Mouse (Mus musculus) gonadal fat pad, adult 2 months (tissue): ENCODE data around the gene Wbp2nl. TPM values are rescaled to one million over a fixed set of nuclear protein-coding genes. Genes with fewer than 3 reads are reported as not detected.

Source experiments
- DNase-seq: peaks from one replicate; pipeline ENCODE4 v3.0.0-alpha.2; 2012; ENCODE audit warnings: low read depth
- polyA plus RNA-seq: library from polyadenylated mRNA; depleted of rRNA; stranded (reverse); fragments of >200 nt; gene quantifications from 2 replicates; pipeline ENCODE4 v1.2.3, GENCODE M21; 2012

Gene Wbp2nl
- polyA plus RNA-seq, 1 experiment: 0.73 TPM

DNA sequence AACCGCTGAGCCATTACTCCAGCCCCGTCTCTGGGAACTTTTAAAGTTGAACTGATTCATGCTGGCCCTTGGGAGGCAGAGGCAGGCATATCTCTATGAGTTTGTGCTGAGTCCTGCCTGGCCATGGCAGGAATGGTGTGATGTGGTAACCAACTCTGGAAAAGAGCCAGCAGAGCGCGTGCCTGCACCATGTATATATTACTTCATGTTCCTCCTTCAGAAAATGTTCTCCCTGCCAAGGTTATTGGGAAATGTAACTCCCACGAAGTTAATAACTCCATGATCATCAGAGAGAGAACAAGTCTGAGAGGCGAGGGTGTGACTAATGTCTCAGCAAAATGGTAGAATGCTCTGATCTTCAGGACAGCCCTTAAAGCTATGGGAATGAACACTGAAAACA, 19.1 kb downstream of the Wbp2nl start:
- DNase-seq: peak; percentile 90

DNA sequence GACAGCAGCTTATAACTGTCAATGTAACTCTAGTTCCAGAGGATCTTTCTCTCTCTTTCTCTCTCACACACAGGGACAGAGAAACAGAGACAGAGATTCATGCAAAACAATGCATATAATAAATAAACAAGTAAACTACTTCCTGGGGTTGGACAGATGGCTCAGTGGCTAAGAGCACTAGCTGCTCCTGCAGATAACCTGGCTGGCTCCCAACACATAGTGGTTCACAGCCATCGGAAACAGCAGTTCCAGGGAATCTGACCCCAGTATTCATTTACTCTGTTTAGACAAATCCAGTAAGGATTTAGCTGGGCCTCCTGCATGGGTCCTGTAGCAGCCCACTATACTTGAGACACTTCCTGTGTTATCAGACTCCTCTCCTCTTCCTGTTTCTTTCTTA, 20.9 kb downstream of the Wbp2nl start:
- no peak for DNase-seq

DNA sequence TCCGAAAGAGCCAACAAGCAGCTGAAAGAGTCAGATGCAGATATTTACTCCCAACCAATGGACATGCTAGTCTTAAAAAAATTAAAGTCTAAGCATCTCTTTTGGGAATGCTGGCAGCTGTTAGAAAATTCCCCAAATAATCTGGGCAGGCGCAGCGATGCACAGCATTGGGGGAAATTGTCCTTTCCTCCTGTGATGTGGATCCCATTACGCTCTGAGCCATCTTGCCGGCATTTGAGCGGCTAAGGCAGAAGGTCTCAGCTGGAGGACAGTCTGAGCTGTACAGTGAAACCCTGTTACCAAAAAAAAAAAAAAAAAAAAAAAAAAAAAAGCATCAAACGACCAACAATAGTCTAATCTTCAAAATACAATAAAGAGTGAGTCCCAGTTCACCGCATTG, 23.4 kb downstream of the Wbp2nl start:
- no peak for DNase-seq

DNA sequence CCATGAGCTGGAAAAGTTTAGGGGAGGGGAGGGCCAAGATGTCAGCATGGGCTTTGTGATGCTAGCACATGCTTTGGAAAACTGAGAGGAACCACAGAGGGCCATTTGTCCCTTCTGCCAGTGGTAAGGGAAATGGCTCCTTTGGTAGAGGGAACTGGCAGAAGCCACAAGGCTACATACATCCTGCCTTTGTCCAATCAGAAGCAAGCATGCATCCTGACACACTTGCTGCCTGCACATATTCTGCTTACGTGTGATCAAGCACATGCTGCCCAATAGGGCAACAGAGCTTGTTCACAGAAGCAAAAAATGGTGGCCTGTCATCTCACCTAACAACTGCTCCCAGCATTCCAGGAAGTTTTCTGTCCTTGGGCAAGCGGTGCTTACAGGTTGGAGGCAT, 26.6 kb downstream of the Wbp2nl start:
- DNase-seq: no peak

DNA sequence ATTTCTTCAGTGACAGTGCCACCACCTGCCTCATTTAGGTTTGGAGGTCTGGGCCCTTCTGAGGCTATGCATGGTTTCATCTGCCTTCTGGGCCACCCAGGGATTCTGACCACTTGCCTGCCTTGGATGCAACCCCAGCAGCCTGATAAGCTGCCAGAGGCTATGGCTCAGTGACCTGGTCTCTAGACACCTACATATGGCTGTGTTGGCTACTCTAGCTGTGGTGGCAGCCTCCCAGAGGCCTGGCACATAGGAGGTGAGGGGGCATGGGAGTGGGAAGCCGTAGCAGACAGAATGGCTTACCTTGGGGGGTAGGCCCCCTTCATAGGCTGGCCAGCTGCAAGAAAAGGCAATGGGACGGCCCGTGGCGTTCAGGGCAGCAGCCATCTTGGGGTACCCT, 36.4 kb downstream of the Wbp2nl start:
- no peak for DNase-seq

DNA sequence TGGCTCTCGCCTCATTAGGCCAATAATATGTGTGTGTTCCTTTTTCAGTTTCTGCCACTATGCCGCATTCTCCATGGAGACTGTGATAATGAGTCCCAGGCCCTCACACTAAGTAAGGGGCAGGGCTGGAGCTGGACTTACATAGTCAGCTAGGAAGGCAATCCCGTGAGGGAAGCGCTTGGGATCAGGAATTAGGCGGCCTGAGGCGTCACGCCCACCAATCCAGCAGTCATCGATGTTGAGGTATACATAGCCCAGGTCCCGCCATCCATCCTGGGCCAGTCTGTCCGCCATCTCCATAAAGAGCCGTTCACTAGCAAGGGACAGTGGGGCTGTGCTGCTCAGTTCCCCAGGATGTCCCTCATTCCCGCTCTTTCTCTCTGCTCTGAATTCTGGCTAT, 37.9 kb downstream of the Wbp2nl start:
- no peak for DNase-seq

DNA sequence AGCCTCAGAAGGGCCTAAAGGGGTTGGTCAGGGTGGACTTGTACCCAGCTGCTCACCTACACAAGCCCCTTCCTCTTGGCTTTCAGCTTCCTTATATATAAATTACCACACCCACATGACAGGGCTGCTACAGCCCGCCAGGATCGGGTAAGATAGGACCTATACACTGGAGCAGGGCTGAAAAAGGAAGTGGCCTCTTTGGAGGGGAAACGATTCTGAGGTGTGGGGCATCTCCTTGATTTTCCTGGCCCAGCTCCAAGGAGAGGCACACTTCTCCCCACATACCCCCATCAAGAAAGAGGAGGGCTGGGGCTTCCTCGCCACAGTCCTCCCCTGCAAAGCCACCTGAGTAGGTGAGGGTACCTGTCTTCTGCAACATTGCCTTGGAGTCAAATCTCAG, 39.1 kb downstream of the Wbp2nl start:
- DNase-seq: no peak

DNA sequence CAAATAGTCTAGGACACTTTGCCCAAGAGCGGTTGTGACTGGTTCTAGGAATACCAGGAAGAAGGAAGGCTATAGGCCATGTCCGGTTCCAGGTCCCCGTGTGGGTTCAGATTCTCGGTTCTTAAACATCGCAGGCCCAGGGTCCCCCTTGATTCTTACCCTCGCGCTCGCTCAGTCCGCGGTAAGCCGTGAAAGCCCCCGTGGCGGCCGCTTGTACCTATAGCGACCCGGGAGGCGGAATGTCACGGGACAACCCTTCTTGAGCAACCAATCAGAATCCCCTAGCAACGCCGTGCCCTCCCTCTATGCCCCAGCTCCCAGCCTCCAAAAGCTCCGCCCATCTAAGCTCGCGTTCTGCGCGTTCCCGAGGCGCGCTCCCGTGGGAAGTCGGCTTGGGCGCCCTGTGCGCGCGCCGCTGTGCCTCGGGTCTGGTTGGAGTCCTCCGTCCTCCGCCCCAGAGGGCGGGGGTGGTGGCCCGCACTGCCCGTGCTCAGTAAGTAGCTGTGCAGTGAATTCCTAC, 39.9 kb downstream of the Wbp2nl start, which contains the start of the genes Naga, Pheta2 and Smdt1:
Gene Naga, minus strand, starts transcription at position 333 of the 520 bp plus-strand sequence.
Gene Pheta2, plus strand, starts transcription at position 350 of the 520 bp plus-strand sequence.
Gene Smdt1, plus strand, starts transcription at position 367 of the 520 bp plus-strand sequence.
- DNase-seq: peak; percentile 68

DNA sequence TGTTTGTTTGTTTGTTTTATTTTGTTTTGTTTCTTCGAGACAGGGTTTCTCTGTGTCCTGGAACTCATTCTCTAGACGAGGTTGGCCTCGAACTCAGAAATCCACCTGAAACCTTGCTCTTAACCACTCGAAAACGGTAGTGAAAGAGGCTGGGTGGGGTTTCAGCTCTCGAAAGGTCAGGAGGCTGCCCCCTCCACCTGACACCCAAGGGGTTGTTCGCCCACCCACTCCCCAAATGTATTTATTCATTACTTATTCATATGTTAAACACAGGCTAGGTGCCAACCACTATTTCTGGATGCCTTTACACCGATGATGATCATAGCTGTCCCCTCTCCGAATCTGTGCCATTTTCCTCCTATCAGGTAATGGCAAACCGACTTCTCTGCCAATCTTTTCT, 40.4 kb downstream of the Wbp2nl start:
- no peak for DNase-seq

DNA sequence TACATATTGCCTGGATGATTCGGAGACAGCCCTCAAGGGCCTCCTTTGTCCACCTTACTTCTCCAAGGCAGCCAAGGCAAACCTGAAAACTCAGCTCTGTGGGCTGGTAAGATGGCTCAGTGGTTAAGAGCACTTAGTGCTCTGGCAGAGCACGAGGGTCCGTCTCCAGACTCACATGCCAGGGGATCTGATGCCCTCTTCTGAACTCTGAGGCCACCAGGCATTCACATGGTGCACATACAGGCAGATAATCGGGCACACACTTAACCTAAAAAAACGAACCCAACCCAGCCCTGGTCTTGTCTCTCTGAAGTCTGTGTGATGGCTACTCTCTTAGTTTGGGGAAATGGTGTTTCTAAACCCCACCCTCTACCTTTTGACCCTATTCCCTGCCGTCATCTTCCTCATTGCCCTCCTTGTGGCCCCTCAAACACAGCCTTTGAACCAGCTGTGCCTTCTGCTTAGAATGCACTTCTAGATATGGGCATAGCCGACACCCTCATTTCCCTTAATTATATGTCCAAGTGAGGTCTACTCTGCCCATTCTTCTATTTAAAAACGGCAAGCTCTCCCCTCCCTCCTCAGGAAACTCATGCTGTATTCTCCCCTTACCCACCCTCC, 41.0 kb downstream of the Wbp2nl start:
- DNase-seq: no peak

DNA sequence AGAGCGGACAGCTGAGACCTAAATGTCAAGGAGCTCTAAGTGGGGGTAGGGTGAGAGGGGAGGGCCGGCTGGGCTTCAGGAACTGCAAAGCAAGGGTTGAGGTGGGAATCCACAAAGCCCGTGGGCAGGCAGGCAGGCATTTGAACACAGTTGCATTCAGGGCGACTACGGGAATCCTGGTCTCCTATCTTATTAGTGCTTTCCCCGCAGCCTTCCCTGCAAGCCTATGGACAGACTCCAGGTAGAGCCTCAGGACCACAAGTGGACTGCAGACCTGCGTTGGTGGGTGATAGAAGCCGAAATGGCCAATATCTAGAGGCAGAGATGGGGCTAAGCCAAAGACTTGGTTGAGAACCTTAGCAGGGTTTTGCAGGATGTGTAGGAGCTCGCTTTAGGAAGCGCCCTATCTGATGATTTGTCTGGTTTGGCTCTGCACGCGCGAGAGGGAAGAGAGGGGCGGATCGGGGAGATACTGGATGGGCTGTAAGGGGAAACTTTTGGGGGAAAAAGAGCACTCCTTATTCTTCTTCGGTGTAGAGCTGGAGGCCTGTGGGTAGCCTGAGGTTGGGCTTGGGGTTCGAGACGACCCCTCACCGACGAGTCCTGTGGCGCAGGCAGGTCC, 41.8 kb downstream of the Wbp2nl start:
- no peak for DNase-seq

DNA sequence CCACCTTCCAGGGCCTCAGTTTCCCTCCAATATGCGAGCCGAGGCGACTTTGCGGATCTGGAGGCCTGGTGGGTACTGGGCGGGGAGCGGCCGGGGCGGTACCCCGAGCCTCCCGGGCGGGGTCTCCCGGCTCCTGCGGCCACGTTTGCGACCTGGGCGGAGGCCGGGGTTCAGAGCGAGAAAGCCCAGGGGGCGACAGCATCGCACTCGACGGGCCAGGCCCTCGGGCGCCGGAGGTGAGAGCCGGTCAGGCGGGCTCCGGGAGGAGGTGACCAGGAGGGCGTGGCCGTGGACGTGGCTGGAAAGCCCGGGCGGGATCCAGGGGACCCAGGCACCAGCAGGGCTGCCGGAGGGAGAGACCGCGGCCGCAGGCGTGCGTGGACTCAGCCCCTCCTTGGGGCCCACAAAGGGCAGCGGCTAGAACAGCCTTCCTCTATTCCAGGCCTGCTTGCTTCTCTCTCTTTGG, 42.3 kb downstream of the Wbp2nl start:
- DNase-seq: no peak

DNA sequence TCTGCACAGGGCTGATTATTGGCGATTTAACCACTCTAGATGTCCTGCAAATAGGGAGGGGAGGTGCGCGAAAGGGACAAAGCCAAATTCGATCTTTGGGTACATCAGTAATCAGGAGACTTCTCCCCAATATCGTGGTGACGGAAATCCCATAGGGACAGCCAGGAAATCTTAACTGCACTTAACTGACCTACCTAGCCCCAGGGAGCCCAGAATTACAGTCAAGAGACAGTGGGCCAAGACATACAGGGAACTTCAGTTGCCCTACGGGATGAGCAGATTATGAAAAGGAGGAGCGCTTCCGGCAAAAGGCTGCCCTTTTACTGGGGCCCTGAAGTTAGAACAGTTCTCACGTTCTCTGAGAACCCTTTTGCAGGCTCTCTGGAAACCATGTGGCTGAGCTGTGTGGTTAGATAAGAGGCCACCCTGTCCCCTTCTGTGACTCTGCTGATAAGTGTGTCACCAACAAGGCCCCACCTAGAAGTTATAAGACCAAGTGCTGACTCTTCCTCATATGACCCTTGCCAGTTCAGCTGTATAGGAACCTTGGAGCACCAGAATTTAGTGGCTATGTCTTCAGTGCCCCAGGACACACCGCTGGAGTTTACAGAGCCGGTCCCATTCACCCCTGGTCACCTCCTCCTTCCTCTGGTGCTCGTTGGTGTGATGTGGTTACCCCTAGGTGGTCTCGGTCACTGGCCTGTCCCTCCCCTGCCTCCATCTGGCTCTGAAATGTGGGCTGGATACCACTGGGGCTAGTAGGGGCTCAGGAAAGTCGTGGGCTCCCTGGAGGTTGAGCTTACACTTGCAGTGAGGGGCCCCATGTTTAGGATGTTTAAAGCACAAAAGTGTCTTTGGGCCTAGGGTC, 43.2 kb downstream of the Wbp2nl start:
- DNase-seq: no peak

DNA sequence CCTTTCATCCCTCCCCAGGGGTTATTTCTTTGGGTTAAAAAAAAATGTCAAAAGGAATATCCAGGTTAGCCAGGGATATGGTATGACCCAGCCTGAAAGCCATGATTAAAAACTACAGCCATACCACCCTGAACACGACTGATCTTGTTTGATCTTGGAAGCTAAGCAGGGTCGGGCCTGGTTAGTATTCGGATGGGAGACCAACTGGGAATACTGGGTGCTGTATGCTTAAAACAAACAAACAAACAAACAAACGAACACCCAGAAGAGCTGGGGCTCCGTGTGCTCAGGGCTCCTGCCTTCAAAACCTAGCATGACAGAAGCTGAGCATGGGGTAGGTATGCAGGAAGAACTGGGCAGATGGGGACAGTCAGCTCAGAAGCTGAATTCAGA, 43.8 kb downstream of the Wbp2nl start:
- no peak for DNase-seq

DNA sequence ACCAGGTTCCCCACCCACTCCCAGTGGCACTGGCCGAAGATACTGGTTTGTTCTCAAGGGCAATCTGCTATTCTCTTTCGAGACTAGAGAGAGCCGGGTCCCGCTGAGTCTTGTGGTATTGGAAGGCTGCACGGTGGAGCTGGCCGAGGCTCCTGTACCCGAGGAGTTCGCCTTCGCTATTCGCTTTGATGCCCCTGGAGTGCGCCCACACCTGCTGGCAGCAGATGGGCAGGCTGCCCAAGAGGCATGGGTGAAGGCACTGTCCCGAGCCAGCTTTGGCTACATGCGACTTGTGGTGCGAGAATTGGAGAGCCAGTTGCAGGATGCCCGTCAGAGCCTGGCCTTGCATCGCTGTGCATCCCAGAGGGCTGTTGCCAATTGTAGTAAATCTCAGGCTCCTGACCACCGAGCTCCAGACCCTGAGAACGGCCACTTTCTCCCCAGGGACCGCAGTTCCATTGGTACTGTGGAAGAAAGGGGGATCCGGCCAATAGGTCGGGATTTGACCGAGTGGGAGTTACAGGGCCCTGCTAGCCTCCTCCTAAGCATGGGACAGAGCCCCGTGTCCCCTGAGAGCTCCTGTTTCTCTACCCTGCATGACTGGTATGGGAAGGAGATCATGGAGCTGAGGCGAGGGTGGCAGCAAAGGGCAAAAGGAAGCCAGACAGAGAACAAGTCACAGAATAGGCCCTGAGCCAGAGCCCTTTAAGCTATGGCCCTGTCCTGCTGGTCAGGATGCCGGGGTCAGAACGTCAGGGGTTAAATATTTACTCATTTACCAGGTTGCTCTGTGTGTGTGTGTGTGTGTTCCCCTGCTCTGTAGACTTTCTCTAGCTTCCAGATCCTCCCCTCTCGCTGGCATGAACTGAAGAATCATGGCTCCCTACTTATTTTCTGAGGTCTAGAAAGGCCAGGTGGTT, 44.9 kb downstream of the Wbp2nl start:
- no peak for DNase-seq

DNA sequence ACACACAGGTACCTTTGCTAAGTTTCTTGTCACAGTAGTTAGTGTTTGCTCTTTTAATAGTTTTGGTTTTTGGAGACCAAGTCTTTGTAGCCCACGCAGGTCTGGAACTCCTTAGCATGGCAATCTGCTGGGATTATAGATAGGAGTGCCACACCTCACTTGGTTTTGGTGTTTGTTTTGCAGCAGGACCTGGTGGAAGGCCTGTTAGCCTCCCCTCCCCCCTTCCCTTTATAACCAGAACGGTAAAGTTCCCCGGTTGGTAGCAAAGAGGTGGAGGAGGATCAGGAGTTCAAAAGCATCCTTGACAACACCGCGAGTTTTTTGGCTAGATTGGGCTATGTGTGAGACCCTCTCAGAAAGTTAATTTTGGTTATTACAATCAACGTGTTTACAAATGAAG, 46.2 kb downstream of the Wbp2nl start:
- no peak for DNase-seq

DNA sequence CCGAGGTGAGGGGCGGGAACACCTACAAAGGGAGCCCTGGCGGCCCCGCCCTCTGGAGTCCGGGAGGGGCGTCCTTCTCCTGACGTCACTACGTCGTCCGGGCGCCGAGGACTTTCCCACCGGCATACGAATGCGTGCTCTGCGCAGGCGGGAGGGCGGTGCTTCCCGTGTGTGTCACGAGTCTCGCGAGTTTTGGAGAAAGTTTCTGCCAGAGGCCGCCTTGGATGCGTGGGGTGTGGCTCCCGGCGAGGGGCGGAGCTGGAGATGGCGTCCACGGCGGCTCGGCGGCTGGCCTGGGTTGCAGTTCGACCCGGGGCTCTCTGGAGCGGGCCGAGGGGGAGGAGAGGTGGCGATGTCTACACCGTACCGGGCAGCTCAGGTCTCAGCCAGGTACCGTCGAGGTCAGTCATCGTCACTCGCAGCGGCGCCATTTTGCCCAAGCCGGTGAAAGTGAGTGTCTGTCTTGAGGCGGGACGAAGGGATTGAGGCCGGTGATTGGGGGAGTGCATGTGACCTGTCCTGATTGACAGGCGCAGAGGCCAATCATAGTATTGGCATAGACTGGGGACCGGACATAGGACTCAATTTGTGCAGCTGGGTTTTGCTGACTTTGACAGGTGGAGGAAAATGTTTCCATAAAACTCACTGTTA, 47.2 kb downstream of the Wbp2nl start:
- peak; percentile 88 for DNase-seq

DNA sequence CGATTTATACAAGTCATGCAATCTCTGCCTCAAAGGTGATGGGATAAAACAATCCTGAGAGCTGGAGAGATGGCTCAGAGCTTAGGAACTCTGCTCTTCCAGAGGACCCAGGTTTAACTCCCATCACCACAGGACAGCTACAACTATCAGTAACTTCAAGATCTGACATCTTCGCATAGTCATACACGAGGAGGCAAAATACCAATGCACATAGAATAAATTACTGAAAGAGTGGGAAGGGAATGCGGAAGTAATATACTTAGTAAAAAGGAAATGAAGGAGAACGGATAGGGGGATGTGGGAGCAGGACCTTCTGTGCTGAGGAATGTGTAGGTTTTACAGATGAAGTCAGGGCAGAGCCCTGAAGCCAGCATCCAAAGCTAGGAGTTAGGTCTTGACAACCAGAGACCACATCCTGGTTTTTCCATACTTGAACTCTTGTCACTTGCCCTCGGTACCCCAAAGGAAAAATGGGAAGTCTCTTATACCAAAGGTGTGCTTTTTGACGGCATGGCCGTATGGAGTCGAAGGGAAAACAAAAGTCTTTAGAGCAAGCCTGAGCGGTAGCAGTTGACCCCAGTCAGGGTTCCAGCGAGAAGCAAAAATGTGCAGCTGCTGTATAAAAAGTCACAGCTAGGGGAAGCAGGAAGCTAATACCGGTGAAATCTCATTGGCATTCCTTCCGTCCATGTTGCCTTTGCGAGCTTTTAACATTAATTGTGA, 48.0 kb downstream of the Wbp2nl start:
- DNase-seq: no peak

DNA sequence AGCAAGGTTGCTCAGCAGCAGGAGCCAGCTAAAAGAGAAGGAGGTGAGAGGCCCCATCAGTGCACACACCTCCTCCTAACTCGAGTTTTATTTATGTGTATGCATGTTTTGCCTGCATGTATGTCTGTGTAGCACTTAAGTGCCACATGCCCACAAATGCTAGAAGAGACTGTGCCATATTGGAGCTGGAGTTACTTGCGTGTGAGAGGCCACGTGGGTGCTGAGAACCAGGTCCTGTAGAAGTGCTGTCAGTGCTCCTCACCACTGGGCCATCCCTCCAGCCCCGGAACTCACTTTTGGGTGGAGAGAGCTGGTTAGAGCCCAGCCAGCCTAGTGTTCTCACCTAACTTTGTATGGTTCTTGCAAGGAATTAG, 48.5 kb downstream of the Wbp2nl start:
- DNase-seq: no peak

DNA sequence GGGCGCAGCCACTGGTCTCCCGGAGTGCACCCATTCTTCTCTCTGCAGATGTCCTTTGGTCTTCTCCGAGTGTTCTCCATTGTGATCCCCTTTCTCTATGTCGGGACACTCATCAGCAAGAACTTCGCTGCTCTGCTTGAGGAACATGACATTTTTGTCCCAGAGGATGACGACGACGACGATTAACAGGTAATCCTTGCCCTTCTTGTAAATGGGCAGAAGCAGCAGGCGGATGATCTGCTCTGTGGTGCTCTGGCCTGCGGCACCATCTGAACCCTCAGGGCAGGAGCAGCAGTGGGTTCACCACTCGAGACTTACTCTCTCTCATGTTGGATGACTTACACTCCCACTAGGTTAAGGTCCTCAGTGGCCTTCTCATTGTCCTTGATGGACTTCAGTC, 49.1 kb downstream of the Wbp2nl start:
- no peak for DNase-seq
